Mouse (Mus musculus): ENCODE measurements around the gene Arl8a. TPM values are rescaled to one million over a fixed set of nuclear protein-coding genes. Genes with fewer than 3 reads are reported as not detected.
"Not testable (repeated sequence)": the region's sequence is repeated elsewhere in the genome, so short reads cannot be mapped to it uniquely, and the experiment has no call there.

The Arl8a gene
- polyA plus RNA-seq, 1 experiment from 2014 or later = 329 TPM

DNA sequence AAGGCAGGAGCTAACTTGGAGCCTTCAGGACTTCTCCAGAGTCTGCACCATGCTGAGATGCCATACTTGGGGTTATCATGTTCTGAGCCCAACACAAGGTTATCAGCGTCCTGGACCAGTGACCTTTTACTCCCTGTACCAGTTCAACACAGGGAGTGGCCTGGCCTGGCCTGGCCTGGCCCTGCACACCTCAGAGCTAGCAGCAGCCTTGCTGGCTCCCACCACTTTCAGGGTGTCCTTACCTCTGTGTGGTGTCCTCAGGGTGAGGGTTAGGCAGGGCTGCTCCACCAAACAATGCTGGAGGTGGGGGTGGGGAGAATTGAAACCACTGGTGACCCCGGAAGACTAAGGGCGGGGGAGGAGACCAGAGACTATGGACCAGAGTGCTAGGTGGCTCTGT is 36.4 kb downstream of the Arl8a start:
- no peak overlapping the region for H3K27ac ChIP-seq (ENCODE audit: low read depth, low read length)

DNA sequence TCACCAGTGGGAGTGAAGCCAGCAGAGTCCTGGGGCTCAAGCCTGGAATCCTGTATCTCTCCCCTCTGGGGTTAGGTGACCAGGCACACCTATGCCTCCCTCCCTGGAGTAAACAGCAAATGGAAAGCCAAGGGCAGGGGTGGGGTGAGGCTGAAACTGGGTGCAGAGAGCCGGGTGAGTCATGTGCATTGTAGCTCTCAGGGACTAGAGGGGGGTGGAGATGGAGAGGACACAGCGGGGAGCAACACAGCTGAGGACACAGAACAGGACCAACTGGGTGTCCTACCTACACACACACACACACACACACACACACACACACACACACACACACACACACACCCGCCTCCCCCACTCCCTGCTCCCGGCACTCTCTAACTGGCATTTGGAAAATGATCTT is 36.8 kb downstream of the Arl8a start:
- H3K27ac ChIP-seq (ENCODE audit: low read depth, low read length) = no peak overlapping the region
- no peak for ATAC-seq
- no peaks in the 10 kb centered on the region for H3K9me3 ChIP-seq (ENCODE audit: control insufficient read depth, low read length)
- H3K36me3 ChIP-seq (ENCODE audit: control insufficient read depth, insufficient read depth, low read length) = no peaks in the 10 kb centered on the region
- no peak overlapping the region for H3K4me3 ChIP-seq (ENCODE audit: low read length)
- no peak overlapping the region for H3K9ac ChIP-seq (ENCODE audit: low read depth, low read length)
- H3K27me3 ChIP-seq (replicated peaks; ENCODE audit: control insufficient read depth, insufficient read depth, low read length) = no peaks in the 10 kb centered on the region
- 72% methylated on average over 3 of the region's 4 CpGs for WGBS
- no peaks in the 10 kb centered on the region for H3K4me1 ChIP-seq (ENCODE audit: control insufficient read depth, insufficient read depth, low read depth, low read length)
- H3K4me2 ChIP-seq (ENCODE audit: low read length) = no peak overlapping the region

More for the DNA sequence above, 36.4 kb downstream of the Arl8a start:
- 74% methylated on average over 3 of the region's 3 CpGs for WGBS
- H3K4me1 ChIP-seq (ENCODE audit: control insufficient read depth, insufficient read depth, low read depth, low read length) = no peaks in the 10 kb centered on the region
- no peak for ATAC-seq
- no peaks in the 10 kb centered on the region for H3K36me3 ChIP-seq (ENCODE audit: control insufficient read depth, insufficient read depth, low read length)
- H3K4me2 ChIP-seq (ENCODE audit: low read length) = no peak overlapping the region
- no peaks in the 10 kb centered on the region for H3K27me3 ChIP-seq (replicated peaks; ENCODE audit: control insufficient read depth, insufficient read depth, low read length)
- H3K9me3 ChIP-seq (ENCODE audit: control insufficient read depth, low read length) = no peaks in the 10 kb centered on the region
- H3K9ac ChIP-seq (ENCODE audit: low read depth, low read length) = no peak overlapping the region
- no peak overlapping the region for H3K4me3 ChIP-seq (ENCODE audit: low read length)

DNA sequence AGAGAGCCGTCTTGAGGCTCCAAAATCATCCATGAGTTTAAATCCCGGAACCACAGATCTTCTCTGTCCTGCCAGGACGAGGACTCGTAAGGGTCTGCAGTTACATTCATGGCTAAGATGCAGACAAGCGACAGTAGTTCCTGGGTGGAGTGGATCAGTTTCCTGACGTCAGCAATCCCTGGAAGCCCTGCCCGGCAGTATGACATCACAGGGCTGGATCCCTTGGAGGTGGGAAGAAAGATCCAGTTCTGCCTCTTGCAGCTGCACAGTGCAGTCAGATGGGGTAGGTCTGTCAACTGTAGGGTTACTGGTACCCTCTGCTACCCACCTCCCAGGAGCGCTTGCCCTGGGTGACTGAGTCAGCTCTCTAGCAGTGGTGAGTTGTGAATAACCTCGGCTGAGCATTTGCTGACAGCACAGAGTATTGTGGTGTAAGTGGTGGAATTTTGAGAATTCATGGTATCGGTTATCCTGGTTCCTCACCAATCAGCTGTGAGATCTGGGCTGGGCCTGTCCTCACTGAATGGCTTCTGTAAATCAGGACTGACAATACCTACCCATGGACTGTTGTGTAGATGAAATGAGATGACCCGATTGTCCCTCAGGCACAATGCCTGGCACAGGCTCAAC is 37.4 kb downstream of the Arl8a start:
- H3K9ac ChIP-seq (ENCODE audit: low read depth, low read length) = no peak overlapping the region
- no peak for ATAC-seq
- no peaks in the 10 kb centered on the region for H3K9me3 ChIP-seq (ENCODE audit: control insufficient read depth, low read length)
- no peaks in the 10 kb centered on the region for H3K27me3 ChIP-seq (replicated peaks; ENCODE audit: control insufficient read depth, insufficient read depth, low read length)
- no peaks in the 10 kb centered on the region for H3K4me1 ChIP-seq (ENCODE audit: control insufficient read depth, insufficient read depth, low read depth, low read length)
- no peak overlapping the region for H3K4me2 ChIP-seq (ENCODE audit: low read length)
- 77% methylated on average over 11 of the region's 11 CpGs for WGBS
- H3K36me3 ChIP-seq (ENCODE audit: control insufficient read depth, insufficient read depth, low read length) = no peaks in the 10 kb centered on the region
- no peak overlapping the region for H3K27ac ChIP-seq (ENCODE audit: low read depth, low read length)
- H3K4me3 ChIP-seq (ENCODE audit: low read length) = no peak overlapping the region

DNA sequence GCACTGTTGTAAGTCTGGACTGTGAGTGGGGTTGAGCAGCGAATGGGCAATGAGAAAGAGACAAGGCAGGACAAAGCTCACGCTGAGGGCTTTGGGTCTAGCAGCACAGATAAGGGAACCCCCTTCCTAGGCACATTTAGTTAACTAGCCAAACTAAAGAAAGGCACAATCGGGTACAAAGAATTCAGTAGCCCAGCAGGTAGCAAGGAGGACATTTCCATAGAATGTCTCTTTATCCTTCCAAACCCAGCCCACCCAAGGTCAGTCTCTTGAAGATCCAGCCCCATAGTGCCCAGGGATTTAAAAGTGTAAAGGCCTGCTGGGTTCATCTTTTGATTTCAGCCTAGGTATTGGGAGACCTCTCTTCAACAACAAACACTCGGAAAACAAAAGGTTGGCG is 39.3 kb downstream of the Arl8a start:
- Histone ChIP-seq H3K36me3 (ENCODE audit: control insufficient read depth, insufficient read depth, low read length) (no peaks in the 10 kb centered on the region), H3K4me1 (ENCODE audit: control insufficient read depth, insufficient read depth, low read depth, low read length) (no peaks in the 10 kb centered on the region), H3K9ac (ENCODE audit: low read depth, low read length) (no peak overlapping the region), H3K4me2 (ENCODE audit: low read length) (no peak overlapping the region), H3K27ac (ENCODE audit: low read depth, low read length) (no peak overlapping the region), H3K4me3 (ENCODE audit: low read length) (no peak overlapping the region), H3K27me3 (replicated peaks; ENCODE audit: control insufficient read depth, insufficient read depth, low read length) (no peaks in the 10 kb centered on the region), H3K9me3 (ENCODE audit: control insufficient read depth, low read length) (no peaks in the 10 kb centered on the region)
- 28% methylated on average over 5 of the region's 5 CpGs for WGBS
- ATAC-seq = no peak

DNA sequence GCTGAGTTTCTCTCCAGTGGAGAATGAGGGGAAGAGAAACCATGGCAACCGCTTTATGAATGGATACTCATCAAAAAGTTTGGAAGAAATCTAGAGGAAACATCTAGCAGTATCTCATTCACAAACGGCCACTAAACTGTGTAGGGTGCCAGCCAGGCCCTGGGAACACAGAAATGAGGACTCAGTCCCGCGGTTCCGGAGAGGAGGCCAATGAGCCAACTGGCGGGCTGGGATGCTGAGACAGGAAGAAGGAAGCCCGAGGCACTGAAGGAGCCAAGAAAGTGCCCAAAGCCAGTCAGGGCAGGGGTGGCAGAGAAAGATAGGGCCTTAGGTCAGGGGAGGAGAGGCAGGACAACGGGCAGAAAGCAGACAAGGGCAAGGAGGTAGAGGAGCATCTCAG is 39.8 kb downstream of the Arl8a start:
- H3K4me3 ChIP-seq (ENCODE audit: low read length) = no peak overlapping the region
- H3K4me1 ChIP-seq (ENCODE audit: control insufficient read depth, insufficient read depth, low read depth, low read length) = no peaks in the 10 kb centered on the region
- 37% methylated on average over 8 of the region's 8 CpGs for WGBS
- no peaks in the 10 kb centered on the region for H3K27me3 ChIP-seq (replicated peaks; ENCODE audit: control insufficient read depth, insufficient read depth, low read length)
- H3K36me3 ChIP-seq (ENCODE audit: control insufficient read depth, insufficient read depth, low read length) = no peaks in the 10 kb centered on the region
- no peak overlapping the region for H3K27ac ChIP-seq (ENCODE audit: low read depth, low read length)
- H3K9me3 ChIP-seq (ENCODE audit: control insufficient read depth, low read length) = no peaks in the 10 kb centered on the region
- no peak overlapping the region for H3K9ac ChIP-seq (ENCODE audit: low read depth, low read length)
- H3K4me2 ChIP-seq (ENCODE audit: low read length) = no peak overlapping the region
- no peak for ATAC-seq

DNA sequence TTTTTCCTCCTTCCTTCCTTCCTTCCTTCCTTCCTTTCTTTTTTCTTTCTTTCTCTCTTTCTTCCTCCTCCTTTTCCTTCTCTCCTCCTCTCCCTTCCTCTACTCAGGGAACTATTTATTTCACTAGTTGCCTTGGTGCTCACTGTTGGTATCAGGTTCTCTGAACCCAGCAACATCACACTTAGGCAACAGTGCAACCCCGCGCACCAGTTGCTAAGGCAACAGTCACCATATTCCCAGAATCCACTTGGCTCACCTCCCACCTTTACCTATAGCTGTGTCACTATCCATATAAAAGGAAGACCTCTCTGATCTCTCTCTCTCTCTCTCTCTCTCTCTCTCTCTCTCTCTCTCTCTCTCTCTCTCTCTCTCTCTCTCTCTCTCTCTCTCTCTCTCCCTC is 40.4 kb downstream of the Arl8a start:
- not testable (repeated sequence) for H3K4me3 ChIP-seq (ENCODE audit: low read length); H3K9ac ChIP-seq (ENCODE audit: low read depth, low read length); H3K9me3 ChIP-seq (ENCODE audit: control insufficient read depth, low read length); H3K36me3 ChIP-seq (ENCODE audit: control insufficient read depth, insufficient read depth, low read length); H3K4me1 ChIP-seq (ENCODE audit: control insufficient read depth, insufficient read depth, low read depth, low read length); H3K27me3 ChIP-seq (replicated peaks; ENCODE audit: control insufficient read depth, insufficient read depth, low read length); H3K27ac ChIP-seq (ENCODE audit: low read depth, low read length); H3K4me2 ChIP-seq (ENCODE audit: low read length); ATAC-seq
- 32% methylated on average over 2 of the region's 2 CpGs for WGBS

DNA sequence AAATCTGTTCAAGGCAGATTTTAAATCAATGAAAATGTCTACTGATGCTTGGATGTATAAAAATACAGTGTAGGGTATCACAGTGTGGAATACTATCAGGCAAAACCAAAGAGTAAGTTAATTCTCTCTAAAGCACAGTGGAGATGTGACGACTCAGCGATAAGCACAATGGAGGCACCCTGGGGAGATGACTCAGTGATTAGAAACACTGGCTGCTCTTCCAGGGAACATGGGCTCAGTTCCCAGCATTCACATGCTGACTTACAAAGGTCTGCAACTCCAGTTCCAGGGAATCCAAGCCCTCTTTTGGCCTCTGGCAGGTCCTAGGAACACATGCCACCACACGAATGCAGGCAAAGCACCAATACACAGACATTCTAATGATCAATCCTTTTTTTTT is 41.6 kb downstream of the Arl8a start:
- Histone ChIP-seq H3K27ac (ENCODE audit: low read depth, low read length) (no peak overlapping the region), H3K4me1 (ENCODE audit: control insufficient read depth, insufficient read depth, low read depth, low read length) (no peaks in the 10 kb centered on the region), H3K4me3 (ENCODE audit: low read length) (no peak overlapping the region), H3K4me2 (ENCODE audit: low read length) (no peak overlapping the region), H3K9ac (ENCODE audit: low read depth, low read length) (no peak overlapping the region), H3K27me3 (replicated peaks; ENCODE audit: control insufficient read depth, insufficient read depth, low read length) (no peaks in the 10 kb centered on the region), H3K36me3 (ENCODE audit: control insufficient read depth, insufficient read depth, low read length) (no peaks in the 10 kb centered on the region), H3K9me3 (ENCODE audit: control insufficient read depth, low read length) (no peaks in the 10 kb centered on the region)
- WGBS = 10% methylated on average over 3 of the region's 3 CpGs
- ATAC-seq = no peak

DNA sequence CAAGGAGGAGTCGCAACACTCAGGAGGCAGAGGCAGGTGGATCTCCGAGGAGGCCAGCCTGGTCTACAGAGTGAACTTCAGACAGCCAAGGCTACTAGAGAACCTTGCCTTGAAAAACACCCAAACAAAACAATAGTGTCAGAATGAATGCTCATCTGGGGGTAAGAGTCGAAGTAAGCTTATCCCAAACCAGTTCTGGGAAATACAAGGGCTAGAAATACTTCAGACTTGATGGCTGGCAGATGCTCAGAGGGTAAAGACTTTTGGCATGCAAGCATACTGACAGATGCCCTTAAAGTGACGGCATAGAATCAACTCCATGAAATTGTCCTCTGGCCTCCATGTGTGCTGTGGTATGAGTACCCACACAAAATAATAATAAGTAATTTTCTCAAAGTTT is 42.6 kb downstream of the Arl8a start:
- ATAC-seq = no peak
- Histone ChIP-seq H3K4me1 (ENCODE audit: control insufficient read depth, insufficient read depth, low read depth, low read length) (no peaks in the 10 kb centered on the region), H3K9me3 (ENCODE audit: control insufficient read depth, low read length) (no peaks in the 10 kb centered on the region), H3K9ac (ENCODE audit: low read depth, low read length) (no peak overlapping the region), H3K36me3 (ENCODE audit: control insufficient read depth, insufficient read depth, low read length) (no peaks in the 10 kb centered on the region), H3K27me3 (replicated peaks; ENCODE audit: control insufficient read depth, insufficient read depth, low read length) (no peaks in the 10 kb centered on the region), H3K4me2 (ENCODE audit: low read length) (no peak overlapping the region), H3K27ac (ENCODE audit: low read depth, low read length) (no peak overlapping the region), H3K4me3 (ENCODE audit: low read length) (no peak overlapping the region)
- 88% methylated on average over 4 of the region's 4 CpGs for WGBS

DNA sequence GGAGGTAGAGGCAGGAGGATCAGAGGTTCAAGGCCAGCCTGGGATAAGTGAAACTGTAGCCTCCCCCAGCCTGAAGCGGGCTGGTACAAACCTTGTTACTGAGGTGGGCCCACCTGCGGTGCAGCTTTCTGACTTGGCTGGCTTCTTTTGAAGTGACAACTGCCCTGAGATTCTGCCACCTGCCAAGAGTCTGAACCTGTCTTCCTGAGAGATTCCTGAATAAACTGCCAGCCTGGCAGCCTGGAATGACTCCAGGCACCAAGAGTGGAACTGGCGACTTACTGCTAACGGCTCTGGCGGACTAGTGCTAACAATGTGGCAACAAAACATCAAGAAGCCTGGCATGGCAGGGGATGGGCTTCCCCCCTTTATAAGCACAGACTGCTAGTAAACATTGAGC is 47.7 kb downstream of the Arl8a start:
- not testable (repeated sequence) for ATAC-seq; H3K4me2 ChIP-seq (ENCODE audit: low read length); H3K27ac ChIP-seq (ENCODE audit: low read depth, low read length); H3K4me3 ChIP-seq (ENCODE audit: low read length); H3K27me3 ChIP-seq (replicated peaks; ENCODE audit: control insufficient read depth, insufficient read depth, low read length); H3K4me1 ChIP-seq (ENCODE audit: control insufficient read depth, insufficient read depth, low read depth, low read length); H3K36me3 ChIP-seq (ENCODE audit: control insufficient read depth, insufficient read depth, low read length); H3K9ac ChIP-seq (ENCODE audit: low read depth, low read length); H3K9me3 ChIP-seq (ENCODE audit: control insufficient read depth, low read length)
- 58% methylated on average over 5 of the region's 5 CpGs for WGBS

Data from hindbrain, embryonic 16.5 days (tissue).